Mouse (Mus musculus) myocyte (in vitro differentiated cells): Measurements from ENCODE around the gene Cep57.
"Not testable (repeated sequence)": the region's sequence is repeated elsewhere in the genome, so short reads cannot be mapped to it uniquely, and the experiment has no call there.

Source experiments
- CEBPB ChIP-seq: IDR thresholded peaks from 2 replicates; pipeline ENCODE4 v1.6.1; 2011; ENCODE audit warnings: mild to moderate bottlenecking, moderate library complexity; ENCODE audit not compliant: poor library complexity, insufficient read depth, severe bottlenecking
- E2F4 ChIP-seq: IDR thresholded peaks from one replicate; pipeline ENCODE4 v1.6.1; 2011; ENCODE audit warnings: mild to moderate bottlenecking, control low read depth, moderate library complexity; ENCODE audit not compliant: insufficient read depth
- MAX ChIP-seq: IDR thresholded peaks from one replicate; pipeline ENCODE4 v1.6.1; 2011; ENCODE audit warnings: low read depth, mild to moderate bottlenecking, control low read depth
- MYOD1 ChIP-seq, 3 experiments: IDR thresholded peaks; one replicate each; pipeline ENCODE4 v1.6.1; 2011; ENCODE audit warnings: control low read depth in 2 of 3, low read depth in 2 of 3, mild to moderate bottlenecking in 2 of 3, moderate library complexity in 1 of 3; ENCODE audit not compliant: insufficient read length in 2 of 3, control insufficient read depth in 1 of 3
- MYOG ChIP-seq, 3 experiments: IDR thresholded peaks; one replicate each; pipeline ENCODE4 v1.6.1; 2011; ENCODE audit warnings: control low read depth in 2 of 3, low read depth in 2 of 3, mild to moderate bottlenecking in 2 of 3; ENCODE audit not compliant: insufficient read length in 2 of 3, control insufficient read depth in 1 of 3, insufficient read depth in 1 of 3
- POLR2A ChIP-seq: IDR thresholded peaks from one replicate; pipeline ENCODE4 v1.6.1; 2011; ENCODE audit warnings: low read depth, mild to moderate bottlenecking, control low read depth, moderate library complexity; ENCODE audit not compliant: insufficient read length
- POLR2AphosphoS2 ChIP-seq: IDR thresholded peaks from one replicate; pipeline ENCODE4 v1.6.1; 2011; ENCODE audit warnings: low read depth, control low read depth; ENCODE audit not compliant: insufficient read length
- REST ChIP-seq: IDR thresholded peaks from one replicate; pipeline ENCODE4 v1.6.1; 2011; ENCODE audit warnings: mild to moderate bottlenecking, control low read depth, moderate library complexity; ENCODE audit not compliant: insufficient read depth, insufficient read length
- SRF ChIP-seq: IDR thresholded peaks from one replicate; pipeline ENCODE4 v1.6.1; 2011; ENCODE audit warnings: low read depth; ENCODE audit not compliant: control insufficient read depth, insufficient read length
- TCF12 ChIP-seq: IDR thresholded peaks from one replicate; pipeline ENCODE4 v1.6.1; 2011; ENCODE audit warnings: mild to moderate bottlenecking, control low read depth; ENCODE audit not compliant: poor library complexity, insufficient read depth, severe bottlenecking
- TCF3 ChIP-seq: IDR thresholded peaks from one replicate; pipeline ENCODE4 v1.6.1; 2011; ENCODE audit warnings: low read depth, control low read depth; ENCODE audit not compliant: insufficient read length
- USF1 ChIP-seq: IDR thresholded peaks from one replicate; pipeline ENCODE4 v1.6.1; 2011; ENCODE audit warnings: low read depth, mild to moderate bottlenecking, control low read depth, moderate library complexity

GRCm38 (mm10) chr9:13790864-13791263, 36.0 kb downstream of the Cep57 start:
- not testable (repeated sequence) for TF ChIP-seq MYOD1 (IDR thresholded peaks at IDR 0.05; ENCODE audit: control insufficient read depth in 1 of 3, insufficient read length in 2 of 3, low read depth in 2 of 3); POLR2A; CEBPB; TCF12; E2F4; SRF; MYOG (IDR thresholded peaks at IDR 0.05; ENCODE audit: control insufficient read depth in 1 of 3, insufficient read depth in 1 of 3, insufficient read length in 2 of 3, low read depth in 2 of 3); POLR2AphosphoS2; MAX; USF1; REST; TCF3
